9 mouse cellular contexts compared by ENCODE assay signal in the genomic region with DNA sequence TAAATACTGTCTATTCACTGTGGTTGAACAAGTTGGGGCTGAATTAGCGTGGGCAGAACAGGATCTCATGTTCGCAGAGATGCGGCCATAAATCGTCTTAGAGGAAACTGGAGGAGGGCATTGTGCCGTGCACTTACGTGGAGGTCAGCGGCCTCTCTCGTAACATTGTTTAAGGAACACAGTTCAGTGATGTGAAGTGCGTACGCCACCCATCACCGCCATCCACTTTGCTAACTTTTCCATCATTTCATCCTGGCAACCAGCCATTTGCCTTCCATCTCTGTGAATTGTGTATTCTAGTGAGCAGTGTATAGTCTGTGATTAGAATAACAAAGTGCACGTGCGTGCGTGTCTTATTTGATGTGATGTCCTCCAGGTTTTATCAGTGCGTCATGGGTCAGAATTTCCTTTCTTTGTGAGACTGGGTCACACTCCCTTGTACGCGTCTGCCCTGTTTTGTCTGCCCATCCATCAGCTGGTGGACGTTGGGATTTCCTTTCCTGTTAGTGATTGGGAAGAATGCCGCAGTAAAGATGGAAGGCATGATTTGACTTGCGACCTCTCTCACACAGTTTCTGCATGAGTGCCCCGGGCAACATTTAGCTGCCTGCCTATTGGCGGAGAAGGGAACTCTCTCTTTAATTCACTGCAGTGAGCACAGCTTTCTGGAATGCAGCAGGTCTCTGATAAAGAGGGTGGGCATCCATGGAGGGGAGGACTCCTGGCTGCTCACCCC. TPM values are rescaled to one million over a fixed set of nuclear protein-coding genes. Genes with fewer than 3 reads are reported as not detected.
DNase-seq lines count a peak whose midpoint lies in the region; ATAC-seq and TF ChIP-seq lines count a peak whose summit lies in the region.
"Had no signal": no experiment of that assay in that cellular context is flagged by ENCODE, and none has a peak within 500 bp of the region (broad histone marks: within the 10 kb centered on the region; RNA-seq: fewer than 3 reads in every experiment).

No protein-coding gene starts in this region.

- ATAC-seq in forebrain, embryonic 13.5 days: peak; percentile 37
- ATAC-seq in forebrain, embryonic 11.5 days (replicated peaks; ENCODE audit: low FRiP score): no peak
- ATAC-seq in megakaryocyte progenitor cell, adult 5-6 weeks (replicated peaks; ENCODE audit: poor library complexity): peak; percentile 10; the same call in 1 of the 2 replicates
- peak; percentile 30; the same call in 1 of the 2 replicates for ATAC-seq in stomach, postnatal 0 days (ENCODE audit: low FRiP score, low TSS enrichment)

- TF ChIP-seq CTCF in stomach, postnatal 0 days (IDR thresholded peaks at IDR 0.05; ENCODE audit: low read depth): no peak

- no peak overlapping the region for H3K4me3 ChIP-seq in forebrain, embryonic 13.5 days
- no peak overlapping the region for H3K4me3 ChIP-seq in forebrain, embryonic 11.5 days (ENCODE audit: low read depth, low read length)
- H3K4me3 ChIP-seq in stomach, postnatal 0 days (ENCODE audit: low read depth, low read length): no peak overlapping the region

- H3K36me3 ChIP-seq in forebrain, embryonic 13.5 days (ENCODE audit: poor library complexity, severe bottlenecking): no peaks in the 10 kb centered on the region
- H3K36me3 ChIP-seq in forebrain, embryonic 11.5 days (ENCODE audit: control insufficient read depth, insufficient read depth, low read length): no peaks in the 10 kb centered on the region
- no peaks in the 10 kb centered on the region for H3K36me3 ChIP-seq in stomach, postnatal 0 days (ENCODE audit: control insufficient read depth, insufficient read depth, low read length)

- H3K4me1 ChIP-seq in forebrain, embryonic 13.5 days: peaks cover 40% of the 10 kb centered on the region
- peaks cover 6% of the 10 kb centered on the region for H3K4me1 ChIP-seq in forebrain, embryonic 11.5 days (replicated peaks; ENCODE audit: control insufficient read depth, insufficient read depth, low read length)
- peaks cover 5% of the 10 kb centered on the region; the same call in 1 of the 2 replicates for H3K4me1 ChIP-seq in stomach, postnatal 0 days (replicated peaks; ENCODE audit: control insufficient read depth, insufficient read depth)

- no peaks in the 10 kb centered on the region for H3K27me3 ChIP-seq in forebrain, embryonic 13.5 days
- no peaks in the 10 kb centered on the region for H3K27me3 ChIP-seq in forebrain, embryonic 11.5 days (ENCODE audit: control insufficient read depth, insufficient read depth, low read length)
- no peaks in the 10 kb centered on the region for H3K27me3 ChIP-seq in stomach, postnatal 0 days (ENCODE audit: control insufficient read depth, insufficient read depth, low read length)

- WGBS in forebrain, embryonic 13.5 days: 64% methylated on average over 22 of the region's 22 CpGs
- 70% methylated on average over 22 of the region's 22 CpGs for WGBS in forebrain, embryonic 11.5 days
- WGBS in stomach, postnatal 0 days: 34% methylated on average over 22 of the region's 22 CpGs

- TF ChIP-seq EP300 in stomach, postnatal 0 days (optimal IDR thresholded peaks at IDR 0.05): no peak

- H3K27ac ChIP-seq in forebrain, embryonic 13.5 days: no peak overlapping the region
- no peak overlapping the region for H3K27ac ChIP-seq in forebrain, embryonic 11.5 days (ENCODE audit: low read depth, low read length)
- H3K27ac ChIP-seq in stomach, postnatal 0 days (replicated peaks): no peak overlapping the region

- no peak overlapping the region for H3K4me2 ChIP-seq in forebrain, embryonic 13.5 days
- H3K4me2 ChIP-seq in forebrain, embryonic 11.5 days (ENCODE audit: low read depth, low read length, severe bottlenecking): no peak overlapping the region
- no peak overlapping the region for H3K4me2 ChIP-seq in stomach, postnatal 0 days (replicated peaks; ENCODE audit: low read depth)

- no peak for DNase-seq in forebrain, embryonic 11.5 days (ENCODE audit: low spot score)
- peak; percentile 20 for DNase-seq in urinary bladder, postnatal 14 days (ENCODE audit: low spot score)
- DNase-seq in urinary bladder, postnatal 25 days (ENCODE audit: low spot score): no peak
- no peak for DNase-seq in stomach, postnatal 0 days (ENCODE audit: low spot score)
- no peak for DNase-seq in right cerebral cortex, adult 18-20 months
- DNase-seq in cerebellum, adult 9-11 months: no peak
- DNase-seq: gastrocnemius, postnatal 14 days had no signal

- H3K9ac ChIP-seq in forebrain, embryonic 13.5 days: no peak overlapping the region
- H3K9ac ChIP-seq in forebrain, embryonic 11.5 days (ENCODE audit: low read length): no peak overlapping the region
- H3K9ac ChIP-seq in stomach, postnatal 0 days (ENCODE audit: low read length): no peak overlapping the region

- H3K9me3 ChIP-seq in forebrain, embryonic 13.5 days (replicated peaks): no peaks in the 10 kb centered on the region
- no peaks in the 10 kb centered on the region for H3K9me3 ChIP-seq in forebrain, embryonic 11.5 days (ENCODE audit: control insufficient read depth, low read length)
- no peaks in the 10 kb centered on the region for H3K9me3 ChIP-seq in stomach, postnatal 0 days (ENCODE audit: control insufficient read depth, low read length)

RNA-seq across cellular contexts. Expression of a gene that starts 33.0 kb away (rescaled TPM):
- 11.5 and 13.5 TPM in 2 replicates for polyA plus RNA-seq in forebrain, embryonic 13.5 days (2015; fragmentation: Nextera tagmentation; extraction: Ambion mirVana)
- polyA plus RNA-seq in forebrain, embryonic 11.5 days (2014; fragmentation: Nextera tagmentation; extraction: Ambion mirVana): 11.7 and 13.4 TPM in 2 replicates
- 18.1 and 18.6 TPM in 2 replicates for total RNA-seq in megakaryocyte progenitor cell, adult 5-6 weeks (2015)
- 23.0 and 28.2 TPM in 2 replicates for total RNA-seq in megakaryocyte progenitor cell, adult 5-6 weeks (2017)
- polyA plus RNA-seq in stomach, postnatal 0 days (2015; fragmentation: Nextera tagmentation; extraction: Ambion mirVana): 4.5 and 4.7 TPM in 2 replicates

RNA-seq across cellular contexts. Expression of a gene that starts 56.6 kb away (rescaled TPM):
- 11.3 and 14.4 TPM in 2 replicates for polyA plus RNA-seq in forebrain, embryonic 13.5 days (2015; fragmentation: Nextera tagmentation; extraction: Ambion mirVana)
- 10.8 and 11.9 TPM in 2 replicates for polyA plus RNA-seq in forebrain, embryonic 11.5 days (2014; fragmentation: Nextera tagmentation; extraction: Ambion mirVana)
- total RNA-seq in megakaryocyte progenitor cell, adult 5-6 weeks (2015): 0.61 and 0.84 TPM in 2 replicates
- total RNA-seq in megakaryocyte progenitor cell, adult 5-6 weeks (2017): 0.67 TPM in 1 of 2 replicates, not detected in the other
- polyA plus RNA-seq in stomach, postnatal 0 days (2015; fragmentation: Nextera tagmentation; extraction: Ambion mirVana): 1.9 and 2.0 TPM in 2 replicates
